In genomic region chr15:26195576-26195975, GRCm38 (mm10) we compare ENCODE assay signal across 26 mouse cellular contexts.
"Had no signal": no experiment of that assay in that cellular context is flagged by ENCODE, and none has a peak within 500 bp of the region (broad histone marks: within the 10 kb centered on the region; RNA-seq: fewer than 3 reads in every experiment).

No protein-coding gene starts in this region.

- H3K4me2 ChIP-seq: heart, embryonic 12.5 days; hindbrain, embryonic 12.5 days; hindbrain, embryonic 14.5 days; intestine, embryonic 15.5 days; limb, embryonic 12.5 days; liver, embryonic 12.5 days had no signal

- H3K9ac ChIP-seq: heart, embryonic 12.5 days; hindbrain, embryonic 12.5 days; hindbrain, embryonic 14.5 days; intestine, embryonic 15.5 days; limb, embryonic 12.5 days; liver, embryonic 12.5 days; liver, embryonic 14.5 days had no signal

- H3K27ac ChIP-seq: gastrocnemius, adult 2 months; heart, embryonic 10.5 days; hindbrain, embryonic 10.5 days; hindbrain, embryonic 12.5 days; hindbrain, embryonic 14.5 days; intestine, embryonic 15.5 days; layer of hippocampus, adult 2 months; left cerebral cortex, adult 2 months; limb, embryonic 10.5 days; limb, embryonic 12.5 days; liver, embryonic 12.5 days; liver, embryonic 14.5 days had no signal

- ATAC-seq: hindbrain, embryonic 16.5 days; inflammation-experienced regulatory T-cells, adult 6 months; intestine, embryonic 15.5 days; intestine, postnatal 0 days; liver, embryonic 12.5 days had no signal

- H3K4me3 ChIP-seq: gastrocnemius, adult 2 months; heart, embryonic 10.5 days; heart, embryonic 12.5 days; hindbrain, embryonic 10.5 days; hindbrain, embryonic 12.5 days; intestine, embryonic 15.5 days; layer of hippocampus, adult 2 months; left cerebral cortex, adult 2 months; limb, embryonic 10.5 days; limb, embryonic 12.5 days; liver, embryonic 12.5 days had no signal

- H3K4me1 ChIP-seq: heart, embryonic 10.5 days; heart, embryonic 12.5 days; hindbrain, embryonic 10.5 days; hindbrain, embryonic 12.5 days; intestine, embryonic 15.5 days; limb, embryonic 10.5 days; limb, embryonic 12.5 days; liver, embryonic 12.5 days had no signal

- H3K9me3 ChIP-seq: heart, embryonic 10.5 days; heart, embryonic 12.5 days; hindbrain, embryonic 10.5 days; hindbrain, embryonic 12.5 days; intestine, embryonic 15.5 days; limb, embryonic 10.5 days; limb, embryonic 12.5 days; liver, embryonic 12.5 days had no signal

- DNase-seq: gastrocnemius, adult 2 months; gastrocnemius, postnatal 10 days; gastrocnemius, postnatal 25 days; heart, adult 18-20 months; heart, postnatal 10 days; heart, postnatal 4 days; kidney, adult 18-20 months; kidney, adult 8-10 months; kidney, postnatal 10 days; kidney, postnatal 25 days; kidney, postnatal 4 days had no signal

- H3K27me3 ChIP-seq: heart, embryonic 12.5 days; hindbrain, embryonic 12.5 days; intestine, embryonic 15.5 days; limb, embryonic 12.5 days; liver, embryonic 12.5 days had no signal

- H3K36me3 ChIP-seq: heart, embryonic 10.5 days; heart, embryonic 12.5 days; hindbrain, embryonic 10.5 days; hindbrain, embryonic 12.5 days; intestine, embryonic 15.5 days; limb, embryonic 10.5 days; limb, embryonic 12.5 days; liver, embryonic 12.5 days had no signal
